Mouse (Mus musculus): Measurements from ENCODE around the gene Eml6.

DNA sequence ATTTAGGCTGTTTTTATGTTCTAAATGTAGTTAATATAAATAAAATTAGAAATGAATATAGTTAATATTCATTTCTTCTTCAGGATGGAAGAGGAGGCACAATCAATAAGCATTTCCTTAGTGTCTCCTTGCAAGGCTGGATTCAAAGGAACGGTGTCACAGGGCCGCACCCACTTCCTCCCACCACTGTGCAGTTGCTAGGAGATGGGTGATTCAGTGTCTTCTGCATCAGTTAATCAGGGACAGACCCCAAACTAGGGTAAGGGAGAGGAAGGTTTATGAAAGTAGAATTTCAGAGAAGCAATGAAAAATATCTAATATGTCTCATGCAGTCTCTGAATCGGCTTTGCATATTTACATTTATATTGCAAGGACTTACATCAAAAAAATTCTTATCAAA lies 215.5 kb downstream of the Eml6 start:
- TF ChIP-seq POLR2A (IDR thresholded peaks at IDR 0.05; ENCODE audit: control insufficient read depth, extremely low read depth, insufficient read depth, low read length, poor library complexity): no peak
- no peak for TF ChIP-seq CTCF (IDR thresholded peaks at IDR 0.05; ENCODE audit: borderline replicate concordance, control insufficient read depth, extremely low read depth, insufficient read depth, low read length, poor library complexity)
